Mouse (Mus musculus) right cerebral cortex, adult 18-20 months (tissue): ENCODE data around the gene Spcs3.
"Not testable (repeated sequence)": the region's sequence is repeated elsewhere in the genome, so short reads cannot be mapped to it uniquely, and the experiment has no call there.

Source experiments
- DNase-seq: peaks from one replicate; pipeline ENCODE4 v3.0.0; 2022; ENCODE audit warnings: mixed read lengths

Spcs3 gene

DNA sequence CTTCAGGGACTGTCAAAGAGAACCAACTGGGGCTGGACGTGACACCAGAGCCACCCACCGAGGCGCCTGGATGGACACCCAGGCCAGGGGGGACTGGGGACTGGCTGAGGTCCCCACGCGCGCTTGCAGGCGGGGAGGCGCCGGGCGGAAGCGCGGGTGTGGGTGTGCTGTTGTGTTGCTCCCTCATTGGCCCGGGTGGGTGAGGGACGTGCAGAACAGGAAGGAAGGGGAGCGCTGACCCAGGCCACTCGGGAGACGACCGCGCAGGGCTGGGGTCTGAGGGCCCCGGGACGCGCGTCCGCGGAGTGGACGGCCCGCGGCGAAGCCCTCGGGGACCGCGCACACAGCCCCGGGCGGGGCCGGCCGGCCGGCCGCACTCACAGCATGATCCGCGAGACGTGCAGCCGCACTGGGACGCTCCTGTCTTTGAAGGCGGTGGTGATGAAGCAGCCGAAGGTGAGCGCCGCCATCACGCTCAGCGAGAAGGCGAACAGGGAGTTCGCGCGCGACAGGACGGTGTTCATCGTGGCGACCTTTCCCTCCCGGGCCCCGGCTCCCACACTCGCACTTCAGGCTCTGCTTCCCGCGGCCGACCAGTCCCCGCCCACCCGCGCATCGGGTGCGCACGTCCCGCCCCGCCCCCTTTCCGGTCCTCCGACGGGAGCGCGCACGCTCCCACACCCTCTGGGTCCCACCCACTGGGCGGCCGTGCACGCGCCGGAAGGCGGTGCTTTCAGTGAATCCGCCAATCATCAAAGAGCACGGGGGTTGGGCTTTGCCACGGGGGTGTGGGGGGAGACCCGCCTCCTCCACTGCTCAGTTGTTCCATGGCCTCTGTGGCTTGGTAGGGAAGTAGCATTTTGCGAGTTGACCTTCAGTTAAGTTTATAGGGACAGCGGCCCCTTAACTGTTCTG lies at the start of gene Spcs3, which contains the start of gene Asb5:
Gene Spcs3 (minus strand): TSS at position 617 of the 915 bp plus-strand sequence.
Gene Asb5 (plus strand): TSS at position 199 of the 915 bp plus-strand sequence.
- peak; percentile 96 for DNase-seq

DNA sequence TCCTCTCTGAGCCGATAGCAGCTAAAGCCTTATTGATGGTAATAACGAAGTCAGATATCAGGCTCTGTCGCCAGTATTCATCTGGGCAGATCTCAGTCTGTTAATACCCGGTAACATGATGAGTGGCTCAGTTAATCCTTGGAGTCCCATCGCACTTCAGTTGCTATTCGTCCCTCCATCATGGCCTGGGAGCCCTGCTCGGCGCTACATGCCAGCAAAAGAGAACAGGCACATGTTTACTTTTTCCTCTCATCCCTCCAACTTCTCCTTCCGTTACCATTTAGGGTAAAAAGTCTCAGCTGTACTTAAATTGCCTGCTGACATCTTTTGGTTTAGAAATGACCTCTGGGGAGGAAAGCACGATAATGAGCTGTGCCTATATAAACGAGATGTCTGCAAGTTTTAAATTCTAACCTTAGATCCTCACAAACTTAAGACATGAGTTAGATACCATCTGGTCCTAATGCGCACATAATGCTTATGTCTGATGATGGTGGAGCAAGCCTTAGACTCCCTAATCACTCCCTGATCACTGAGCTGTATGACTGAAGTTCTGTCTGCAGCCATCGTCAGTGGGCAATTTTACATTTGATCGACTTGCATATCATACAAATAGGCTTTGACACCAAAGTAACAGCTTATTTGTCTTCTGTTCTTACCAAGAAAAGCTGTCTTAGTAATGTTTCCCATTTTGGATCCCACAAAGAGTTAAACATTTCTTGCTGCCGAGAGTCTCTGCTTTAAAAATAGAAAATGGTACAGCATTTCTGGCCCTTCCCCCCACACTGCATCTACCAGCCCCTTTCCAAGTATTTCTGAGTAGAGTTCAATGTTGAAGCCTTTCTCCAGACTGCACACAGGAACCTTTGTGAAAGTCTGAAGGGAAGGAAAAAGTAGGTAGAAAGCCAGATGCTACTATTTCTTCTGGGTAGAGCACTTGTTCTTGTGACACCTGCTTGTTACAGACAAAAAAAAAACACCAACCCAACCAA lies 41.1 kb upstream of the Spcs3 start:
- no peak for DNase-seq

DNA sequence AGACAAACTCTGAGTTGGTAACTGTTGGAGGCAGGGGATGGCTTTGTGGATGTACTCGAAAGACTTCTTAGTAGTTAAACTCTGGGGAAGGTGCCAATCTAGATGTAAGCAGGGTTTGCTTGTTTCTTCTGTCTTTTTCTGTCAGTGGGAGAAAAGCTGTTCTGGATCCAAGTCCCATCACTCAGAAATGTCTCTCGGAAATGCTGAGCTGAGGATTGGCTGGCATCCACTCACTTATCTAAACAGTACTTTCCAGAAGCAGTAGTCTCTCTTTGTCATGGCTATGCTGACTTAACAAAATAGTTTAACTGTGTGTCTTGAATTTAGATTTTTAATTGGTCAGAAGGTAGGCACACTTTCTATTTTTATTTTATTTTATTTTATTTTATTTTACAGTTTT lies 37.4 kb upstream of the Spcs3 start:
- DNase-seq = no peak

DNA sequence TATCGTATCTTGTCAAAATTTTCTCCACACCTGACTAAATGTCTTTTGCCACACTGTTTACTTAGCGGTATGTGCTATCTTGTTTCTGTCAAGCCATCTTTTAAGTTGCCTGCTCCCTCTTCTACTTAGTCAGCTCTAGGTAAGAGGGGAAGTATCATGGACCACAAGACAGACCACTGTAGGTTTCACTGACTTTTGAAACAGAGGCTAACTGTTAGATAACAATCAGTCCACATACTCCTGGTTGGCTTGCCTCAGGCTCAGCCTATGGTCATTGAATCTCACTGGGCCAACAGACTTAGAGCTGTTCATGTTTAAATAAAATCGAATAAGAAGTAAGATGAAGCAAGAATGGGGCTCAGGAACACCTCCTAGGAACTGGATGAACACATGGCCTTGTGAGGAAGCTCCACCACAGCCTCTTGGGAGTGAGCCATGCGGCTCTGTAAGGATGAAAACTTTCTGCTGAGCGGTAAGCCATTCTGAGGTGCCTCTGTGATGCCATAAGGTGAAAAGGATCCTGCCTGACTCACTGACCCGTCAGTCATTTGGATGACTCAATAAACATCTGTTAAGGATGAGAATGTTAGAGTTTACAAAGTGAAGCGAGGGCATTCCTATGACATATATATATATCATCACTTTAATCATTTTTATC lies 35.9 kb upstream of the Spcs3 start:
- no peak for DNase-seq

DNA sequence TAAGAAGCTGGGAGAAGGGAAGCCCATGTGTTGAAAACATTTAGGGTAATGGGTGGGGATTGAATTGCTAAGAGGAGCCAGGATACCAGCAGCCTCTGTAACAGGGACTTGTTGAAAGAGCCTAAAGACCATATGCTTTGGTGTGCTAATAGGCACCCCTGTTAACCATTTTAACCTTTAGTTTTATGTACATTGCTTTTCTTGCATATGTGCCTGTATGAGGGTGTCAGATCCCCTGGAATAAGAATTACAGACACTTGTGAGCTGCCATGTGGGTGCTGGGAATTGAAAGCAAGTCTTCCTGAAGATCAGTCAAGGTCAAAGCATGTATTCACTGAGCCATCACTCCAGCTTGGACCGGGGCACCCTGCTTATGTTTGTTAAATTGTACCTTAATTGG lies 35.4 kb upstream of the Spcs3 start:
- DNase-seq = no peak

DNA sequence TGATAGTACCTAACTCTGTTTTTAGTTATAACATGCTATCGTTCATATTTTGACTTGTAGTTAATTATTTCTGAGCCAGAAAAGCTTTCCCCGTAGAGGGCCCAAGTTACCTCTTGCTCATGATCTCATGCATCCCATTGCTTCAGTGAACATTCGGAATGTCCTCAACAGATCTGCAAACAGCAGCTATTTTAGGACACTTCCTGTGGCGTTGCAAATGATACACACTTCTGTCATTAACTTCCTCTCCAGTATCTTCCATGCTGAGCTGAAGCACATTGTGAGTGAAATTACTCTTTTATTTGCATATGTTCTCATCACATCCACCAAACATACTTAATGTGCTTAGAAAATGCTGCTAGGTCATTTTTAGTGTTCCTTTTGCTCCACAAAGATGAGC lies 32.3 kb upstream of the Spcs3 start:
- no peak for DNase-seq

DNA sequence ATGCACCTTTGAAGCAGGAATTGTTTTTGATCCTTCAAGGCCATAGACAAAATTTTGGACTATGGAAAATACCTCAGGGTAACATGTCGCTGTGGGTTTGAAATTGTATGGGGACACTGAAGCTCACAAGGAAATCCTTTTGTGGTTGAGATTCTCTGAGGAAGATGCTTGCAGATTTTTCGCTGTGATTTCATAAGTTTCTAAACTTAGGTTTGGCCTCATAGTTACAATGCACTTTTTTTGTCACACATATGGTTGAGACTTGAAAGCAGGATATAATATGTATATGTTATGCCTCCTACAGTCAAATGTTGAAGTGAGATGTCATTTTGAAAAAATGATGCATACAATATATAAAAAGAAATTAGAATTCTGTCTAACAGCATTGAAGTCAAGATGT lies 25.1 kb upstream of the Spcs3 start:
- DNase-seq = no peak

DNA sequence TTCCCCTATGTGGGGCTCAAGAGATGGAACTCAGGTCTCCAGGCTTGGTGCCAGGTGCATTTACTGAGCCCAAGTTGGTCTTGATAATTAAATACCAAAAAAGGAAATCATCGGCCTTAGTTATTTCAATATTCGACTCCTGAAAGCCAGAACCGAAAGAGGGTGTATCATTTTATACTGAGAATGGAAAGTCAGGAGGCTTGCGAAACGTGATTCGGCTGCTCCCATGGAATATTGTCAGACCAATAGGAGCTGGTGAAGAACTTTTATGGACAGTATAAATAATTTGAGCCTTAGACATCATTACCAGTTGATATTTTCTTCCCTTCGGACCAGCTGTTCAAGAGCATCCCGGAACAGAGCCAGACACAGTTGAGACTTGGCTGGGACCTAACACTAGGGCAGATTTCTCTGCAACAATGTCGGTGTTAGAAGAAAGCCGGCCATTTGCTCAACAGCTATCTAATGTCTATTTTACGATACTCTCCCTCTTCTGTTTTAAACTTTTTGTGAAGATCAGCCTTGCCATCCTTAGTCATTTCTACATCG lies 20.3 kb upstream of the Spcs3 start:
- no peak for DNase-seq

DNA sequence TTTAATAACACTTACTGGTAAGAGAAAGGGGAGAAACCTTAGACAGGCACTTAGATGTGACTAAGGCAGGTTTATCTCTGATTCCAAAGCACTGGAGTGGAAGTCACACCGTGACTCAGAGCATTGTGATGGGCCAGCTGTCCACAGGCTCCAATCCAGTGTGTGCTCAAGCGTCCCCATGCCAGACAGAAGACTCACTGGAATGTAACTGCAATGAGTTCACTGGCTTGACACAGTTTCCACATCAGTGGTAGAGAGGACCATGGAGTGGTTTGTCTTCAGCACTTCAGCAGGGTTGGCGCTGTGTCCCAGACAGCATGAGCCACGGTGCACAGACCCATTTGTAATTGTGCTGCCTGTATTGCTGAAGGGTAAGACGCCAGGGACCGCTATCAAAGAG lies 18.6 kb upstream of the Spcs3 start:
- no peak for DNase-seq

DNA sequence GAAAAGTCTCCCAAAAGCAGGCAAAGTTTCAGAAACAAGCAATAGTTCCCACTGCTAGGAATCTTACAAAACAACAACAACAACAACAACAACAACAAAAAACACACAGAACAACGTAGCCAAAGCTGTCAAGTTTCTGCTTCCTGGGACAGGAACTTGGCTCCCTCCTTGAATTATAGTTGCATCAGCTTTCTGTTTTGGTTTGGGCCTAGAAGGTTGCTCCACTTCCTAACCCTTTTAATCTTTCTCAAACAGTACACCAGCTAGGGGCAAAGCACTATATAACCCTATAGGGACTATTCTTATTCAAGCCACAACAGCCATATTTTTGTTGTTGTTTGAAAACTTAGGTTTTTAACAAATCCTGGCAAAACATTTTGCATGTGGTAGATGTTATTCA lies 11.5 kb upstream of the Spcs3 start:
- no peak for DNase-seq

DNA sequence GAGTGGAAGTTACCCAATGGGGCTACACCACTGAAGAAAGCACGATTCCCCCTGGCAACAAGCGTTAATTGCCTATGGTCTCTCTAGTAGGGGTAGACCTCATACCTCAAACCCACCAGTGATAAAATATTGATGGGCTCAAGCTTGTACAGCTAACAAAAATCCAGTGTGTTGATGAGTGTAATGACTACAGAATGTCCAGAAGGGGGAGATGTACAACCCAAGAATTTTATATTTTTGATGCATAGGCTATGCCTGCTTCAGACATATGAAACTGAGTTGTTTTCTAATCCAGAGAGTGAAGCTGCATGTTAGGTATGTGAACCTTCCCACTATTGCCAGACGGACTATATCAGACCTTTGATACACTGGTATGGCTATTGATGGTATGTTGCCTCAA lies 7.5 kb upstream of the Spcs3 start:
- no peak for DNase-seq

DNA sequence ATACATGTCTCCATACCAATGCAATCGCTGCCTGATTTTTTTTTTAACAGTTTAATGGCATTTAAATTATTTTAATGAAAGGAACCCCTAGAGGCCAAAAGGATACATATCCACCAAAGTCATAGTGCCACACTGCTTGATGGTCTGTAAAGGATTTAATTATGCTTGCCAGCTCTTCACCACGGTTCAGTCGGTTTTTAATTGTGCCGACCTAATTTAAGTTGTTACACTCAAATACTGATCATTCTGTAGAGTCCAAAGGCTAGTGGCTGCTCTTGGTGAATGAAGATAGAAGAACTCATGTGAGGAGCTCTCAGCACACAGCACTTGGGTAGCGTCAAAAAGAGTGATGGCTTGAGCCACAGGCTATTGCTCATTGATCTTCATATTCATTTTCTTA lies 5.4 kb upstream of the Spcs3 start:
- DNase-seq = no peak

DNA sequence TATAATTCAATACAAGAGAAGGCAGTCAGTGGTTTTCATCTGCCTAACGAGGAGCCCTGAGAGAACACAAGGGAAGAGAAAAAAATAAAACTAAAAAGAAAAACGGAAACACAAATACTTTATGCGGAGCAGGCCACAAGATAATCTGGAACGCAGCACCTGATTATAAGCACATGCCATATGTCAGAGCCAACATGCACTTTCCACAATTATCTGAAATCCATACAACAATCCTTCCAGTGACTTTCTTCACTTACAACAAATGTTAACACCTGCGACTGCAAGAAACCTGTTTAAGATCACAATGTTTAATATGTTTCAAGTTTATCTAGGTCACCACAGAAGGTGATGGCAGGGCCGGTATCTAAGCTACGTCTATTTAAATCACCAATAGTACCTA lies 1.2 kb downstream of the Spcs3 start:
- no peak for DNase-seq

DNA sequence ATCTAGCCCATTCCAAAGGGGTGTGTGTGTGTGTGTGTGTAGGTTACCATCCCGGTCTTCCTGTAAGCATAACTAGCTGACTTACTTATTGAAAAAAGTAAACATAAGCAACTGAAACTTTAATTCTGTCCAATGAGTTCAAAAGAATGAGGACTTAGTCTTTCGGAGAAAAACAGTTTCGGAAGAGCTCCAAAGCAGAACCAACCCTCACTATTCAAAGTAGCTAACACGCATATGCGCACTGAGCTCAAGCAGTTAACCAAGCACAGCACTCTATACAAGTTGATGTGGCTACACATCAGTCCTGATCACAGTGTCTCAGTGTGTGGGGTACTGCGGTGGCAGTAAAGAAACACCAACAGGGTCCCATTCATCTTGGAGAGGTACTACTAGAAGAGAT lies 3.1 kb downstream of the Spcs3 start:
- DNase-seq = no peak

DNA sequence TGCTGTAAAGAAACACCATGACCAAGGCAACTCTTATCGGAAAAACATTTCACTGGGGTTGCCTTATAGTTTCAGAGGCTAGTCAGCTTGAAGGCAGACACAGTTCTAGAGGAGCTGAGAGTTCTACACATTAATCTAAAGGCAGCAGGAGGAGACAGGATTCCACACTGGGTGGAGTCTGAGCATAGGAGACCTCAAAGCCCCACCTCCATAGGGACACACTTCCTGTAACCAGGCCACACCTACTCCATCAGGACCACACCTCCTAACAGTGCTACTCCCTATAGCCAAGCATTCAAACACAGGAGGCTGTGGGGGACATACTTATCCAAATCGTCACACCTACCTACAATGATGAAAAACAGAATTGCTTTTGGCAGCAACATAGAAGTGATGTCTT lies 4.2 kb downstream of the Spcs3 start:
- DNase-seq = no peak

DNA sequence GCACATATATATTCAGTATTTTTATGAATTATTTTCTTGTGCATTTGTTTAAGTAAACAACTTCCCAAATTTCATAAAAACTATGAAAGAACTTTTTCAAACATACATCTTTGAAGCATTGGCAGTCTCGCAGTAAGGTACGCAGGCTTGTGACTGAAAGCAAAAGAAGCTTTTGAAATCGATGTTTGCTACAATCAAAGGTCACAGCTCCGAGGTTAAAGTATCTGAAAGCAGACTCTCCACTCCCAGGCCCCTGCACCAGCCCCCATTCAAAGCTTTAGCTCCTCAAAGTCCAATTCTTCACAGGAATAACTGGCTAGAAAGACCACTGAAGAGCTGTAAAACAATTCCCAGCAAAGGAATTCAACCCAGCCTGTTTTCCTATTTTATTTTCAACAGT lies 9.3 kb downstream of the Spcs3 start:
- DNase-seq = no peak

DNA sequence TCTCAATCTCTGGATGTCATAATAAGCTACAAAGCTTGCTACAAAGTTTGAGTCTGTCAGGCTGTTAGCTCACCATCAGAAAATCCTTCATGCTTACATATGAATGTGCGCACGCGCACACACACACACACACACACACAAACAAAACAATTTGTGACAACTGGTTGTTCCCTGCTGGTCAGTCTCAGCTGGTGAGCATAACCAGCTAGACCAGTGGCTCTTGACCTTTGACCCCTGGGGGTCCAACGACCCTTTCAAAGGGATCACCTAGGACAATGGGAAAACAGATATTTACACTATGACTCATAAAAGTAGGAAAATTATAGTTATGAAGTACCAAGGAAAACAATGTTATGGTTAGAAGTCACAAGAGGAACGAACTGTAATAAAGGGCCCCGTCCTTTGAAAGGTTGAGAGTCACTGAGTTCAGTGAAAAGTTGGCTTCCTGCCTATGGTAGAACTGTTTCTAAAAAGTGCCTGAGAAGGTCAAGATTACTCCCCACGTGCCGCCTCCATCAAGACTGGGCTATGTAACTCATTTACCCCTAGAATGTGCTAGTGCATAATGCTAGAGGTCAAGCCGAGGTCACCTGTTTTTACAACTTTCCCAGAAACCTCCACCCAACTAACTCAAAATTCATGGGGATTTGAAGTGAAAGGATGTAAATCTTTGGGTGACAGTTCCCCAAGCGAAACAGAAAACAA lies 10.9 kb downstream of the Spcs3 start:
- no peak for DNase-seq

DNA sequence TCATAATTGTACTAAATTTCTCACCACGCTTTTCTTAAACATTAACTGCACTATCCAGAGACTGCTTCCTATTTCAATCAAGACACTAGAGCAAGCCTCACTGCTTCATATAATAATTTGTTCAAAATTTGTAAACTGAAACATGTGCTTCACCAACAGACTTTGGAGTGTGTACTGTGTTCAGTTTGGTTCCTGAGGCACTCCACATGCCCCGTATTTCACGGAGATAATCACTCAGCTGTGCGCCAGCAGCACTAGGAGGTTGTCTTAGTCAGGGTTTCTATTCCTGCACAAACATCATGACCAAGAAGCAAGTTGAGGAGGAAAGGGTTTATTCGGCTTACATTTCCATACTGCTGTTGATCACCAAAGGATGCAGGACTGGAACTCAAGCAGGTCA lies 17.6 kb downstream of the Spcs3 start:
- not testable (repeated sequence) for DNase-seq

DNA sequence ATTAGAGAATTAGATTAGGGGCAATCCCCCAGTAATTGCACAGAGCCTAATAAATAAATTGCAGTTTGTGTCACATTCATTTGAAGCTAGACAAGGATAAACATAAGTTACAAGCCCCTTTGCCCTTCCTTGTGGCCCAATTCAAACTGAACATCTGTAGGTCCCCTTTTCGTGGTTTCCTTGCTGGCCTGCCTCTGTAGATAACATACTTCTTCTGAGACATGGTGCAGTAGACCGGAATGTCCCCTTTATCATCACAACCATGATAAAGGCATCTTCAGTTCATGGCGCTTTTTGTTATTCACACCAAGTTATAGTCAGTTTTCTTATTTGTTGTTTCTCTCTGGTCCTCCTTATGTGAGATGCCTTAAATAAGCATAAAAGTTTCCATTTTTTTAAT lies 18.0 kb downstream of the Spcs3 start:
- DNase-seq = no peak

DNA sequence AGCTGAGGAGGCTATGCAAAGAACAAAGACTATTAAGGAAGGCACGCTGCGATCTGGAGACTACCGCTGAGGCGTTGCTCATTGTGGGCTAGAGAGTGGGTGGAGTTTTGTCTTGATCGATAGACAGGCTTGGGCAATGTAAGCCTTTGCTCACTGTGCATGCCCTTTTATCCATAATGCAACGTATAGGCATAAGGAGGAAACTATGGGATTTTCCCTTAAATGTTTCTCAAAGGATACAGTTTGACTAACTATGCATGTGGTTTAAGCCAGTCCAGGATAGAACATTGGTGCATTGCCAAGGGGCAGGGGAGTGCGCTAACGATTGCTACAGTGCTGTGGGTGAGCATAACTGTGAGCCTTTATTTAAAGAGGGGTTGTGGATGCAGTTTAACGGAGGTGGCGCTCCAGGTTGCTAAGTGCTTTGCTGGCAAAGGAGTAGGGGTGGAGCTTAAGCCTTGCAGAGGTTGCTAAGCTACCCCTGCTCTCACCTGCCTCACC lies 20.5 kb downstream of the Spcs3 start:
- peak; percentile 63 for DNase-seq

DNA sequence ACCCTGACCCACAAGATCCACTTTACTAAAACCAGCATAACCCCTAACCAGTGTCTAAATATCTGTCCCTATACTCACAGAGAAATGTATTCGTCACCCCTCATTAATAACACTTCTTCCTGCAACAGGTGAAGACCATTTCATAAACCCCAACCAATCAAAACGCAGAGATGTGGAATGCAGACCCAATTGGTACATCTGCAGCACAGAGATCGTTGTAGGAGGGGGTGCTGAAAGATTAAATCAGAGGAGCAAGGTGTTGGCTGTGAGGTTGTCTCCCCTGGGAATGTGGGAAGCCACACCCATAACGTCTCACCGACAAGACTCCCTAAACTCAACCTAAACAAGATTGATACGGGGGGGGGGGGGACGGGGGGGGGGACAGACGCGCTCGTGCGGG lies 21.0 kb downstream of the Spcs3 start:
- DNase-seq = no peak

DNA sequence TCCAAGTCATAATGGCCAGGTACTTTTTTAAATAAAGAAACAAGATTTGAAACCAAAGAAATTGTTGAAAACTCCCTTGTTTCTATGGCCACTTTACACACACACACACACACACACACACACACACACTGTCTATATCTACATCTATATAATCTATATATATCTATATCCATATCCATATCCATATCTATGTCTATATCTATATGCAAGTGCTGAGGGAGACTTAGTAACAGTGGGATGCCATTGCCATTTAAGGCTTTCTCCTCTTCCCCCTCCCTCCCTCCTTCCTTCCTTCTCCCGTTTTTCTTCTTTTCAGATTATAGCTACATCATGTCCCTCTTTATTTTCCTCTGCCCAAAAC lies 21.7 kb downstream of the Spcs3 start:
- no peak for DNase-seq
